Mouse (Mus musculus) urinary bladder, postnatal 0 days (tissue): ENCODE results near the gene Zfp953. TPM values are rescaled to one million over a fixed set of nuclear protein-coding genes. Genes with fewer than 3 reads are reported as not detected.

ENCODE experiments used
- polyA plus RNA-seq: library from polyadenylated mRNA; unstranded; fragments of >200 nt; fragmentation: Nextera tagmentation; extraction: Ambion mirVana; gene quantifications from 2 replicates; pipeline ENCODE4 v1.2.1, GENCODE M21; 2015

Zfp953 gene
- polyA plus RNA-seq, result 0.45 and 0.47 TPM in 2 replicates

DNA sequence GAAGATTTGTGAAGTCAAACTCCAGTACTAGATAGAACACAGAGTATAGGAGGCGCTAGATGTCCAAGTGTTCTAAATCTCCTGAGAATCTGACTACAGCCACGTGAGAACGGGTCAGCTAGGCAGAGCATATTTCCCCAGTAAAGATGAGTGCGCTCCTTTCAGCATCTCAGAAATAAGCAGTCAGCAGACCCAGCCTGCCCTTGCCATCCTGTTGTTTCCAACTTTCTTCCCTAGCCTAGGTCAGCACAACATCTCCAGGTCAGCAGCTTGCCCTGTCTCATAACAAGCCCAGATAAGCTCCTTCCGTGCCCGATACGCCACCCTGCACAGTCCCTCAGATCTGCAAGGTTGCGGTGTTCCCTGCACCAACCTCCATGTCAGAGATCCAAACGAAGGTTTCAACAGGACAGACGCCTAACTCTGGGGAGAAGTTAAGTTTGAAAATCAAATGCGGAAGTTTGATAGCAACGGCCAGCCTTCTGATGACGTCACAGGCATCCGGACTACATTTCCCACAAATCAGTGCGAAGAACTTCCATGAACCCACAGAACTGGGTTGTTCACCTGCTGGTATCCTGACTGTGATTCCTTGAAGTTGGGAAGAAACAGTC lies at the start of gene Zfp953, which contains the start of gene Gm28044:
TSS of gene Zfp953 (minus strand) at position 475 of the 614 bp plus-strand sequence.
TSS of gene Gm28044 (minus strand) at position 406 of the 614 bp plus-strand sequence.

DNA sequence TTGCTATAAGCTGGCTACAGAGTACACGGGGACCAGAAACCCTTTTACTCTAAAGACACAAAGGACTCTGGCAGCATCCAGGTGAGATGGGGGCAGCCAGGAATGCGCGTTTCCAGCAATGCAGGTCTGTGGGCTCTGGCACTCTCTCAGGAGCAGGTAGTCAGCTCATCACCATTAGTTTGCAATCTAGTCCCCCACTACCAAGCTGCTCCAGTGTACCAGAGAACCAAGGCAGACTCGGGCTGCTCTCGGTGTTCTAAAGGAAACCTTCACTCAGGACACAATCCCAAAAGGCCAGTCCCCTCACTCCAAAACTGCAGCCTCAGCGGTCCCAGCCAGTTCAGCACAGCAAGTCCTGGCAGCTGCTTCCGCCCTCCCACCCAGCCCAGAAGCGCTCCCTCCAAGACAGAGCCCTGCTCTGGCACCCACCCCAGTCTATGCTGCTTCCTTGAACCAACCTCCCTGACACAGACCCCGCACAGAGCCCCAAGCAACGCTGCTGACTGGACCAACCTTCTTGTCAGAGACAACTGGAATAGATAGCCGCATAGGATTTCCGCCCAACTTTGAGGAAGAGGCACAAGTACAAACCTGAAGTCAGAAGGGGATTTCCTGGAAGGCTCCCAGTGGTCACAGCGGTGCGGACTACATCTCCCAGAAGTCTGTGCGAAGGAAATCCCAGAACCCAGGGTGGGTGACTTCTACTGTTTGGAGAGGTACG lies 38.9 kb upstream of the Zfp953 start, which contains the start of gene Zfp429:
TSS of gene Zfp429 (minus strand) at position 637 of the 721 bp plus-strand sequence.

DNA sequence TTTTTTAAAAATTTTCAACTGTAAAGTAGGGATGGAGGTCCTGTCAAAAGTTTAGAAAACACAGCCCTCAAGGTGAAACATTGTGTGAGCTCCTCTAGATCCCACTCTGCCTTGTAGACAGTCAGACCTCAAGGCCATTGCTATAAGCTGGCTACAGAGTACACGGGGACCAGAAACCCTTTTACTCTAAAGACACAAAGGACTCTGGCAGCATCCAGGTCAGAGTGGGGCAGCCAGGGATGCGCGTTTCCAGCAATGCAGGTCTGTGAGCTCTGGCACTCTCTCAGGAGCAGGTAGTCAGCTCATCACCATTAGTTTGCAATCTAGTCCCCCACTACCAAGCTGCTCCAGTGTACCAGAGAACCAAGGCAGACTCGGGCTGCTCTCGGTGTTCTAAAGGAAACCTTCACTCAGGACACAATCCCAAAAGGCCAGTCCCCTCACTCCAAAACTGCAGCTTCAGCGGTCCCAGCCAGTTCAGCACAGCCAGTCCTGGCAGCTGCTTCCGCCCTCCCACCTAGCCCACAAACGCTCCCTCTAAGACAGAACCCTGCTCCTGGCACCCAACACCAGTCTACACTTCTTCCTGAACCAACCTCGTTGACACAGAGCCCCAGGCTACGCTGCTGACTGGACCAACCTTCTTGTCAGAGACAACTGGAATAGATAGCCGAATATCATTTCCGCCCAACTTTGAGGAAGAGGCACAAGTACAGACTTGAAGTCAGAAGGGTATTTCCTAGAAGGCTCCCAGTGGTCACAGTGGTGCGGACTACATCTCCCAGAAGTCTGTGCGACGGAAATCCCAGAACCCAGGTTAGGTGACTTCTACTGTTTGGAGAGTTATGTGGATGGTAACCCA lies 14.9 kb upstream of the Zfp953 start, which contains the start of the genes Gm28041 and Zfp456:
TSS of gene Gm28041 (minus strand) at position 684 of the 862 bp plus-strand sequence.
TSS of gene Zfp456 (minus strand) at position 761 of the 862 bp plus-strand sequence.

DNA sequence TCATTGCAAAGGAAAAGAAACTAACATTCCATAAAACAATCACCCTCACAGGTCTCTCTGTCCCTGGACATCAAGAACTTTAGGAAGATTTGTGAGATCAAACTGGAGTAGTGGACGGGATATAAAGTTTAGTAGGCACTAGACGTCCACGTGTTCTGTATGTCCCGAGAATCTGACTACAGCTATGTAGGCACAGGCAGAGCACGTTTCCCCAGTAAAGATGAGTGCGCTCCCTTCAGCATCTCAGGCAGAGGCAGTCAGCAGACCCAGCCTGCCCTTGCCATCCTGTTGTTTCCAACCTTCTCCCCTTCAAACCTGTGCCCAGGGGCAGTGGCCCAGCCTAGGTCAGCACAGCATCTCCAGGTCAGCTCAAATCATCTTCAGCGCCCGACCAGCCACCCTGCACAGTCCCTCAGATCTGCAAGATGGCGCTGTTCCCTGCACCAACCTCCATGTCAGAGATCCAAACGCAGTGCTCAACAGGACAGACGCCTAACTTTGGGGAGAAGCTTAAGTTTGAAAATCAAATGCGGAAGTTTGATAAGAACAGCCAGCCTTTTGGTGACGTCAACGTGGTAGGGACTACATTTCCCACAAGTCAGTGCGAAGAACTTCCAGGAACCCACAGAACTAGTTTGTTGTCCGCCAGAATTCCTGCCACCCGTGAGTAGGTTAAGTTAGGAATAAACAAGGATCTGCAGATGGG lies 28.2 kb downstream of the Zfp953 start, which contains the start of gene Zfp595:
TSS of gene Zfp595 (minus strand) at position 552 of the 706 bp plus-strand sequence.

DNA sequence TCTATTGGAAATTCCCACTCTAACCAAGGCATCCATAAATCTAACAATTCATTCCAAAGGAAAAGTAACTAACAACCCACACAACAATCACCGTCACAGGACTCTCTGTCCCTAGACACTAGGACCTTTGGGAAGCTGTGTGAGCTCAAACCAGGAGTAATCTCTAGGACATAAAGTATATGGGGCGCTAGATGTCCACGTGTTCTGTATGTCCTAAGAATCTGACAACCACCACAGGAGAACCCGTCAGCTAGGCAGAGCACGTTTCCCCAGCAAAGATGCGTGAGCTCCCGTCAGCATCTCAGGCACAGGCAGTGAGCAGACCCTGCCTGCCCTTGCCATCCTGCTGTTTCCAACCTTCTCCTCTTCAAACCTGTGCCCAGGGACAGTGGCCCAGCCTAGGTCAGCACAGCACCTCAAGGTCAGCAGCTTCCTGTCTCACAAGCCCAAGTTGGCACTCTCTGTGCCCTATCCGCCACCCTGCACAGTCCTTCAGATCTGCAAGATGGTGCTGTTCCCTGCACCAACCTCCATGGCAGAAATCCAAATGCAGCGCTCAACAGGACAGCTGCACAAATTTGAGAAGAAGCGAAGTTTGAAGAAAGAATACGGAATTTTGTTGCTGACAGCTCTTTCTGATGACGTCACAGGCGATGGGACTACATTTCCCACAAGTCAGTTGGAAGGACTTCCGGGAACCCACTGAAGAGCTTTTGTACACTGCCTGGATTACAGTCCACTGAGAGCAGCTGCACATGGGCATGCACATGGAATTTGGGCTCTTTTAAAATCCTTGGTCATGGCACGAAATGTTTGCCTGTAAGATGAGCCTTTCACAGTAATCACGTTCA lies 54.4 kb downstream of the Zfp953 start, which contains the start of gene Zfp457:
TSS of gene Zfp457 (minus strand) at position 664 of the 851 bp plus-strand sequence.

Other genes with a start within 250 kb of the Zfp953 start
- gene Rslcan18, start 244.3 kb downstream of the Zfp953 start, polyA plus RNA-seq, result 0.08 and 0.14 TPM in 2 replicates
- gene Zfp759, start 238.9 kb downstream of the Zfp953 start, polyA plus RNA-seq, result 0.50 and 0.55 TPM in 2 replicates
- 3.3 and 3.8 TPM in 2 replicates for gene Rsl1, start 187.4 kb downstream of the Zfp953 start, polyA plus RNA-seq
- 0.47 and 0.77 TPM in 2 replicates for gene Zfp455, start 166.1 kb downstream of the Zfp953 start, polyA plus RNA-seq
- gene Zfp458, start 82.1 kb downstream of the Zfp953 start, polyA plus RNA-seq, result 0.46 and 1.0 TPM in 2 replicates
- 0.30 TPM in 1 of 2 replicates, not detected in the other for gene Zfp457, start 54.1 kb downstream of the Zfp953 start, polyA plus RNA-seq
- gene Zfp595, start 28.0 kb downstream of the Zfp953 start, polyA plus RNA-seq, result 1.1 TPM in 2 replicates
- 0.52 TPM in 1 of 2 replicates, not detected in the other for gene Gm28044, start 69 bp downstream of the Zfp953 start, polyA plus RNA-seq
- 0.22 and 0.26 TPM in 2 replicates for gene Gm28041, start 15.1 kb upstream of the Zfp953 start, polyA plus RNA-seq
- gene Zfp456, start 15.2 kb upstream of the Zfp953 start, polyA plus RNA-seq, result 0.43 and 0.44 TPM in 2 replicates
- gene Zfp429, start 39.2 kb upstream of the Zfp953 start, polyA plus RNA-seq, result 3.5 and 3.6 TPM in 2 replicates
- gene Zfp459, start 60.8 kb upstream of the Zfp953 start, polyA plus RNA-seq, result 0.48 and 1.3 TPM in 2 replicates
- gene Zfp874a, start 91.0 kb upstream of the Zfp953 start, polyA plus RNA-seq, result 4.8 and 5.0 TPM in 2 replicates
- gene Zfp874b, start 123.7 kb upstream of the Zfp953 start, polyA plus RNA-seq, result 1.7 and 1.9 TPM in 2 replicates
- 5.0 and 5.2 TPM in 2 replicates for gene Zfp58, start 139.9 kb upstream of the Zfp953 start, polyA plus RNA-seq
- not detected in 2 replicates for gene Gm26965, start 165.5 kb upstream of the Zfp953 start, polyA plus RNA-seq
- gene Zfp87, start 165.6 kb upstream of the Zfp953 start, polyA plus RNA-seq, result 26.4 and 29.8 TPM in 2 replicates
- gene Zfp748, start 193.2 kb upstream of the Zfp953 start, polyA plus RNA-seq, result 4.0 and 5.1 TPM in 2 replicates
- 1.7 and 1.9 TPM in 2 replicates for gene Zfp729b, start 249.1 kb upstream of the Zfp953 start, polyA plus RNA-seq